Mouse (Mus musculus): ENCODE data around the gene Cts3. TPM values are rescaled to one million over a fixed set of nuclear protein-coding genes. Genes with fewer than 3 reads are reported as not detected.
"Not testable (repeated sequence)": the region's sequence is repeated elsewhere in the genome, so short reads cannot be mapped to it uniquely, and the experiment has no call there.

Gene Cts3
- polyA plus RNA-seq (2012; fragmentation: generic; extraction: Trizol) = not detected
- long read RNA-seq, experiment 1 = 0 reads
- long read RNA-seq, experiment 2 = 0 reads

- no peaks in the 10 kb centered on the region for H3K79me2 ChIP-seq (ENCODE audit: control insufficient read depth, insufficient read depth)
- TF ChIP-seq MAX (IDR thresholded peaks at IDR 0.05) (no peak), CEBPB (IDR thresholded peaks at IDR 0.05; ENCODE audit: low read depth) (no peak), FOSL1 (IDR thresholded peaks at IDR 0.05; ENCODE audit: insufficient read depth, low read length, poor library complexity, severe bottlenecking) (no peak), MYOD1 (IDR thresholded peaks at IDR 0.05; ENCODE audit: control insufficient read depth, insufficient read length, low read depth) (no peak), MYOG (IDR thresholded peaks at IDR 0.05; ENCODE audit: control insufficient read depth, extremely low read depth, insufficient read length) (no peak), CTCF (IDR thresholded peaks at IDR 0.05; ENCODE audit: control insufficient read depth, insufficient read depth, insufficient read length) (no peak), USF1 (IDR thresholded peaks at IDR 0.05; ENCODE audit: low read depth) (no peak)
- H3K27me3 ChIP-seq (ENCODE audit: control insufficient read depth, insufficient read depth, insufficient read length) = no peaks in the 10 kb centered on the region
- H3K36me3 ChIP-seq (ENCODE audit: control insufficient read depth, insufficient read depth) = no peaks in the 10 kb centered on the region
- no peak within 1 kb of the TSS for H3ac ChIP-seq (ENCODE audit: control insufficient read depth, insufficient read length, low read depth)
- H3K4me3 ChIP-seq (ENCODE audit: insufficient read depth, poor library complexity, severe bottlenecking) = no peak within 1 kb of the TSS
- no peaks in the 10 kb centered on the region for H3K79me3 ChIP-seq (ENCODE audit: low read depth)
These were observed at the start of gene Cts3 for GRCm38 (mm10) chr13:61570027-61570426. Gene Cts3 (minus strand): TSS chr13:61570127.

DNA sequence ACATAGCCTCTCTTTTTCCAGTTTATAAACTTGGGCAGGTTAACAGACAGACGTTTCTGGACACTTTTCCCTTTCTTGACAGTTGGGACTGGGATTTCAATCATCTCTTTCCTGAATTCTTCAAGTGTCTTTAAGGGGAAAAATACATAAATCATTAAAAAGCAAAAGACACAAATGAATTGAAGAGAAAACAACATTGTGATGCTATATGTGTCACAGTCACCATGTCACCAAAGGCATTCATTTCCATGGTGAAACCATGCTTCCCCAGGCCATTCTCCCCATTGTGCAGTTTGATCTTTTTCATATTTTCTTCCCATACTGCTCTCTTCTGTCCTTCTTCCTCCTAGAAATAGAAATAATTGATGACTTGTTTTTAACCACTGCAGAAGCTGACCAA lies 1.9 kb downstream of the Cts3 start, which contains the start of gene Gm49352:
Gm49352 (minus strand) TSS at position 101 of the 400 bp plus-strand sequence.
- not testable (repeated sequence) for H3K36me3 ChIP-seq (ENCODE audit: control insufficient read depth, insufficient read depth); H3K27me3 ChIP-seq (ENCODE audit: control insufficient read depth, insufficient read depth, insufficient read length); H3ac ChIP-seq (ENCODE audit: control insufficient read depth, insufficient read length, low read depth); H3K79me3 ChIP-seq (ENCODE audit: low read depth); H3K79me2 ChIP-seq (ENCODE audit: control insufficient read depth, insufficient read depth); H3K4me3 ChIP-seq (ENCODE audit: insufficient read depth, poor library complexity, severe bottlenecking)

- Histone ChIP-seq H3ac (ENCODE audit: control insufficient read depth, insufficient read length, low read depth) (no peak within 1 kb of the TSS), H3K79me3 (ENCODE audit: low read depth) (no peaks in the 10 kb centered on the region), H3K4me3 (ENCODE audit: insufficient read depth, poor library complexity, severe bottlenecking) (no peak within 1 kb of the TSS), H3K27me3 (ENCODE audit: control insufficient read depth, insufficient read depth, insufficient read length) (no peaks in the 10 kb centered on the region), H3K36me3 (ENCODE audit: control insufficient read depth, insufficient read depth) (no peaks in the 10 kb centered on the region), H3K79me2 (ENCODE audit: control insufficient read depth, insufficient read depth) (no peaks in the 10 kb centered on the region)
- TF ChIP-seq USF1 (IDR thresholded peaks at IDR 0.05; ENCODE audit: low read depth) (no peak), MYOG (IDR thresholded peaks at IDR 0.05; ENCODE audit: control insufficient read depth, extremely low read depth, insufficient read length) (no peak), FOSL1 (IDR thresholded peaks at IDR 0.05; ENCODE audit: insufficient read depth, low read length, poor library complexity, severe bottlenecking) (no peak), MYOD1 (IDR thresholded peaks at IDR 0.05; ENCODE audit: control insufficient read depth, insufficient read length, low read depth) (no peak), CEBPB (IDR thresholded peaks at IDR 0.05; ENCODE audit: low read depth) (no peak), MAX (IDR thresholded peaks at IDR 0.05) (no peak), CTCF (IDR thresholded peaks at IDR 0.05; ENCODE audit: control insufficient read depth, insufficient read depth, insufficient read length) (no peak)
These were observed 28.3 kb downstream of the Cts3 start, which contains the start of gene Ctsm for GRCm38 (mm10) chr13:61541631-61542030. Gene Ctsm (minus strand): TSS chr13:61541839.

Other genes with a start within 250 kb of the Cts3 start
- not detected for gene Cts7, start 211.9 kb downstream of the Cts3 start, polyA plus RNA-seq (2012; fragmentation: generic; extraction: Trizol)
- not detected for gene Ctsm, start 28.3 kb downstream of the Cts3 start, polyA plus RNA-seq (2012; fragmentation: generic; extraction: Trizol)
- gene Gm49352, start 2.0 kb downstream of the Cts3 start, polyA plus RNA-seq (2012; fragmentation: generic; extraction: Trizol) = not detected

Measured in C2C12 (cell line).